Mouse (Mus musculus) small intestine, adult 2 months (tissue): ENCODE measurements around the gene Napa. TPM values are rescaled to one million over a fixed set of nuclear protein-coding genes. Genes with fewer than 3 reads are reported as not detected.

Source experiments
- H3K27ac ChIP-seq: fragments of 200-500 bp; 2 replicates; pipeline ENCODE4 v1.5.1; 2012; ENCODE audit warnings: low read depth, low read length, control low read depth, inconsistent platforms; ENCODE audit not compliant: insufficient read depth
- H3K27me3 ChIP-seq: fragments of 200-500 bp; 2 replicates; pipeline ENCODE4 v1.6.1; 2012; ENCODE audit warnings: mild to moderate bottlenecking, moderate library complexity, low read length, inconsistent platforms; ENCODE audit not compliant: control insufficient read depth, insufficient read depth
- H3K36me3 ChIP-seq: fragments of 200-500 bp; 2 replicates; pipeline ENCODE4 v1.6.1; 2012; ENCODE audit warnings: mild to moderate bottlenecking, low read length, control low read depth, inconsistent platforms; ENCODE audit not compliant: control insufficient read depth, insufficient read depth
- H3K4me1 ChIP-seq: fragments of 200-500 bp; 2 replicates; pipeline ENCODE4 v1.6.1; 2012; ENCODE audit warnings: low read length, inconsistent platforms, mixed read lengths; ENCODE audit not compliant: control insufficient read depth, insufficient read depth, insufficient read length
- H3K4me3 ChIP-seq: fragments of 200-500 bp; 2 replicates; pipeline ENCODE4 v1.5.1; 2012; ENCODE audit warnings: low read depth, mild to moderate bottlenecking, control low read depth, inconsistent platforms, low read length, moderate library complexity
- CTCF ChIP-seq: fragments of 200-500 bp; IDR thresholded peaks from 2 replicates; pipeline ENCODE4 v1.5.1; 2012; ENCODE audit warnings: low read depth, mild to moderate bottlenecking, control low read depth, inconsistent platforms, low read length, moderate library complexity, mixed read lengths; ENCODE audit not compliant: insufficient replicate concordance, insufficient read length; ENCODE audit errors: extremely low read depth
- POLR2A ChIP-seq: fragments of 200-500 bp; IDR thresholded peaks from 2 replicates; pipeline ENCODE4 v1.6.1; 2012; ENCODE audit warnings: low read depth, mild to moderate bottlenecking, control low read depth, inconsistent platforms, low read length, moderate library complexity
- WGBS: fragments of 180-500 bp; shearing (Covaris S2); methylation state at CpG from one replicate; pipeline ENCODE4 v1.1.7; 2018; 5-methylcytosine and 5-hydroxymethylcytosine counted together
- polyA plus RNA-seq: library from polyadenylated mRNA; depleted of rRNA; stranded (reverse); fragments of >200 nt; gene quantifications from 2 replicates; pipeline ENCODE4 v1.2.3, GENCODE M21; 2012

Gene Napa
- polyA plus RNA-seq, 1 experiment, result 139 TPM

DNA sequence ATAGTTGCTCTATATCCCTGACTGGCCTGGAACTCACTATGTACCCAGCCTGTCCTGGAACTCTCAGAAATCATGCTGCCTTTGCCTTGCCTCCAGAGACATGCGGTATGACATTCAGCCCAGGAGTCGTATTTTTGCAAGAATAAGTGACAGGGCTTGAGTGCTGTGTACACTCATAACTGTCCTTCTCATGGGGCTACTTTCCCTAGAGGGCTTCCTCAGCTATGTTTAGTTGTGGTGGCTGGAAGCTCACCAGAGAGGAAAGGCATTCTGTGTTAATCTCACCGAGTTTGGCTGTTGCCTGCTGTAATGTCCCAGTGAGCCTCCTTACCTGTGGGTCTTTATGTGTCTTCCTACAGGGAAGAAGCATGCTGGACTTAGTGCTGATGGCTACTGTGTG is 3.7 kb upstream of the Napa start:
- Histone ChIP-seq H3K27ac (no peak overlapping the region), H3K4me3 (no peak overlapping the region), H3K27me3 (no peaks in the 10 kb centered on the region), H3K36me3 (no peaks in the 10 kb centered on the region), H3K4me1 (peaks cover 3% of the 10 kb centered on the region; the same call in 1 of the 2 replicates)
- WGBS, result 70% methylated on average over 3 of the region's 3 CpGs
- TF ChIP-seq CTCF (no peak), POLR2A (no peak)

- H3K36me3 ChIP-seq, result peaks cover 9% of the 10 kb centered on the region
- no peak overlapping the region for H3K4me3 ChIP-seq
- TF ChIP-seq POLR2A (no peak), CTCF (no peak)
- H3K27ac ChIP-seq, result no peak overlapping the region
- no peaks in the 10 kb centered on the region for H3K27me3 ChIP-seq
- WGBS, result 35% methylated on average over 4 of the region's 4 CpGs
- peaks cover 10% of the 10 kb centered on the region for H3K4me1 ChIP-seq
These were observed 1.6 kb downstream of the Napa start for GRCm38 (mm10) chr7:16099901-16100300.

GRCm38 (mm10) chr7:16101081-16101480 is 2.8 kb downstream of the Napa start:
- no peaks in the 10 kb centered on the region for H3K27me3 ChIP-seq
- TF ChIP-seq POLR2A, result no peak
- no peak for TF ChIP-seq CTCF
- WGBS, result 81% methylated on average over 7 of the region's 7 CpGs
- peaks cover 10% of the 10 kb centered on the region for H3K4me1 ChIP-seq
- no peak overlapping the region for H3K4me3 ChIP-seq
- H3K27ac ChIP-seq, result no peak overlapping the region
- peaks cover 9% of the 10 kb centered on the region for H3K36me3 ChIP-seq

DNA sequence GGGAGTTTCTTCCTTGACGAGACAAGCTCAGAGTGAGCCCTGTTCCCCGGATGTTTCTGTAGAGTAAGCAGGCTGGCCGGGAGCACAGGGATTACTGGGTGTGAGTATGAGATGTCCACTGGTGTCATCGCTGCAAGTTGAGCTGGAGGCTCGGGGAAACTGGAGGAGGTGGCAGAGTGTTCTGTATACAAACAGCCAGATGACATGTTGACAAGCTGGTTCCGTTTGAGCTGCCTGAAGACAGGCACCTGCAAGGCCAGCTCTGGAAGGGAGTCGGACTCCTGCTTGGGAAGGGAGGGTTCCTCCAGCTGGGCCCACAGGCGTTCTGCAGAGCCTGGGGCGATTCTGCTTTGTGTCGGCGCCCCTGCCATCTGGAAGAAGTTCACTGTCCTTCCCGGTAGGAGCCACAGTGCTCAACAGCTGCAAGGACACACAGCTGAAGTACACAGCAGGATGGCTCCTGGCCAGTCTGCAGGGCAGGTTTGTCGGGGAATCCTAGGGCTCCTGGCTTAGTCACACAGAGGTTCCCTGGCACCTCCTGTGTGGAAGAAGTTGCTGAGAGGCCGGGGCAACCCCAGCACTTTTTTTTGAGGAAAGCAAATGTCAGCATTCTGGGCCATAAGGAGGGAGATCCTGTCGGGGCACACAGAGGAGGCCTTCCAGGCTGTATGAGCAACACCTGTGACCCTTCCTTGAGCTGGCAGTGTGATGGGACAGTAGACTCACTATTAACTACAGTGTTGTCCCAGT is 3.6 kb downstream of the Napa start:
- Histone ChIP-seq H3K36me3 (peaks cover 9% of the 10 kb centered on the region), H3K27me3 (no peaks in the 10 kb centered on the region), H3K4me1 (peaks cover 10% of the 10 kb centered on the region), H3K27ac (no peak overlapping the region), H3K4me3 (no peak overlapping the region)
- TF ChIP-seq CTCF (no peak), POLR2A (no peak)
- 72% methylated on average over 15 of the region's 15 CpGs for WGBS

GRCm38 (mm10) chr7:16102686-16103226 is 4.5 kb downstream of the Napa start:
- Histone ChIP-seq H3K27ac (no peak overlapping the region), H3K4me3 (no peak overlapping the region), H3K27me3 (no peaks in the 10 kb centered on the region), H3K36me3 (peaks cover 17% of the 10 kb centered on the region), H3K4me1 (peaks cover 10% of the 10 kb centered on the region)
- TF ChIP-seq CTCF (no peak), POLR2A (no peak)
- 82% methylated on average over 5 of the region's 5 CpGs for WGBS

GRCm38 (mm10) chr7:16103760-16104159 is 5.5 kb downstream of the Napa start:
- TF ChIP-seq POLR2A, result no peak
- TF ChIP-seq CTCF, result no peak
- Histone ChIP-seq H3K36me3 (peaks cover 23% of the 10 kb centered on the region), H3K4me1 (peaks cover 10% of the 10 kb centered on the region), H3K4me3 (no peak overlapping the region), H3K27me3 (no peaks in the 10 kb centered on the region), H3K27ac (no peak overlapping the region)
- 75% methylated on average over 6 of the region's 6 CpGs for WGBS

GRCm38 (mm10) chr7:16104611-16105388 is 6.5 kb downstream of the Napa start:
- Histone ChIP-seq H3K4me1 (peaks cover 4% of the 10 kb centered on the region), H3K4me3 (no peak overlapping the region), H3K27ac (no peak overlapping the region), H3K27me3 (no peaks in the 10 kb centered on the region), H3K36me3 (peaks cover 33% of the 10 kb centered on the region)
- 87% methylated on average over 7 of the region's 7 CpGs for WGBS
- TF ChIP-seq POLR2A (no peak), CTCF (no peak)
